Mouse (Mus musculus): ENCODE results near the gene Ilkap. TPM values are rescaled to one million over a fixed set of nuclear protein-coding genes. Genes with fewer than 3 reads are reported as not detected.

The Ilkap gene
- total RNA-seq, 1 experiment, result 64.9 TPM

DNA sequence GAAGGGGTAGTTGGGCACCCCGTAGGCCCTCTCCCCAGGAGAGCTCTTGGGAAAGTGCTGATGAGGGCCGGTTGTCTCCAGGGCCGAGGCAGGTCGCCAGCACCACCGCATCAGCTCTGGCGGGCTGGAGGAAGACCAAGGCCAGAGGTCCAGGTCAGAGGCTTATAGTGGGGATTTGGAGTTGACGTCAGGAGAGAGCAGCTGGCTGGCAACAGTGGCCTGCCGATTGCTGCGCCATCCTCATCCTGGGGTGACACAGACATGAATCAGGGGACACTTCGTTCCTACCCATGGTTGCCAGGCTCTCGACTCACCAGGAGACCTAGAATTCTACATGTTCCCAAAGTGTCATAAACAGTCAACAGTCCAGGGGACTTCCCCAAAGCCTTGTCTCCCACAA, 42.5 kb downstream of the Ilkap start:
- no peak for TF ChIP-seq ZC3H11A (IDR thresholded peaks at IDR 0.05; ENCODE audit: borderline replicate concordance, low read depth, low read length)
- H3K36me3 ChIP-seq (ENCODE audit: control insufficient read depth, insufficient read depth, low read length, poor library complexity, severe bottlenecking), result no peaks in the 10 kb centered on the region
- in situ Hi-C loops (cut with MboI; ENCODE audit: low sequenced_read_pairs in 2 of 2, unreplicated experiment in 2 of 2), result no loop called here
- H3K9ac ChIP-seq (ENCODE audit: insufficient read depth, low read depth, low read length, poor library complexity, severe bottlenecking), result no peak overlapping the region
- no peaks in the 10 kb centered on the region for H3K4me1 ChIP-seq (ENCODE audit: control insufficient read depth in 2 of 2, insufficient read depth in 2 of 2, low read length in 2 of 2, poor library complexity in 1 of 2)
- H3K4me3 ChIP-seq (ENCODE audit: insufficient read depth in 1 of 2, low read depth in 1 of 2, low read length in 2 of 2, poor library complexity in 1 of 2, severe bottlenecking in 1 of 2), result no peak overlapping the region
- no peak overlapping the region for H3K27ac ChIP-seq (ENCODE audit: insufficient read depth, low read depth, low read length, poor library complexity, severe bottlenecking)
- DNase-seq (ENCODE audit: low read depth, low spot score), result no peak
- H3K9me3 ChIP-seq (ENCODE audit: control insufficient read depth, insufficient read depth, low read depth, low read length), result no peaks in the 10 kb centered on the region

DNA sequence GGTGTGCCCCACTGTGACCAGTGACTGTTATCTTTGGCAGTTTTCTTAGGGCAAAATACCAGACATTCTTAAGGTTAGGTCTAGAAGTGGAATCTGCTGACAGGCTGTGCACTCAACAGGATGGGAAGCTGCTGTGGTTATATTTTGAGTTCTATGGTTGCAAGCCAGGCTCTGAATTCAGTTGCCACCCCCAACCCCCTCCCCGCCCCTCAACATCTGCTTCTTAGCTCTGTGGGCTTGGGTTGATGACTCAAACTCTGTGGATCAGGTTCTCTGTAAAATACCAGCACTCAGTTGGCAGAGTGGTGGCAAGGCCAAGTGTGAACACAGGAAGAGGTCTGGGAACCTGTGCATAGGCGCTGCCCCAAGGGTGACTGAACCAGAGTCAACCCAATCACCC, 46.3 kb downstream of the Ilkap start:
- H3K4me1 ChIP-seq (ENCODE audit: control insufficient read depth in 2 of 2, insufficient read depth in 2 of 2, low read length in 2 of 2, poor library complexity in 1 of 2), result no peaks in the 10 kb centered on the region

DNA sequence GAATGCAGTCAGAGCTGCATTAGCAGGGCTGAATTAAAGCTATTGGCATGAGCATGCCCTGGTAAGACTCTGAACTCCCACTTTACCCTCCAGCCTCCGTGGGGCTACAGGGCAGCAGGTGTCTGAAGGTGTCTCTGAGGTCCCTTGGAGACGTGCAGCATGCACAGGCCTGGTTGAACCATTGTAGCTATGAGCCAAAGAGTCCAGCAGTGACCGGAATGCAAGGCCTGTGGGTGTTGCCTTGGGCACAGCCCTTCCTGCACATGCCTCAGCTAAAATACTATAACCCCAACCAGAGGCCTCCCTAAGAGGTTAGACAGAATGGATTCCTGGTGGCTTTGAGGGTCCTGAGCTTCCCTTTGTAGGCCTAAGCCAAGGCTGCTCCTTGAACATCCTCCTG, 47.4 kb downstream of the Ilkap start:
- Histone ChIP-seq H3K27ac (ENCODE audit: insufficient read depth, low read depth, low read length, poor library complexity, severe bottlenecking) (no peak overlapping the region), H3K36me3 (ENCODE audit: control insufficient read depth, insufficient read depth, low read length, poor library complexity, severe bottlenecking) (no peaks in the 10 kb centered on the region), H3K9ac (ENCODE audit: insufficient read depth, low read depth, low read length, poor library complexity, severe bottlenecking) (no peak overlapping the region), H3K9me3 (ENCODE audit: control insufficient read depth, insufficient read depth, low read depth, low read length) (no peaks in the 10 kb centered on the region), H3K4me3 (ENCODE audit: insufficient read depth in 1 of 2, low read depth in 1 of 2, low read length in 2 of 2, poor library complexity in 1 of 2, severe bottlenecking in 1 of 2) (no peak overlapping the region), H3K4me1 (ENCODE audit: control insufficient read depth in 2 of 2, insufficient read depth in 2 of 2, low read length in 2 of 2, poor library complexity in 1 of 2) (no peaks in the 10 kb centered on the region)
- TF ChIP-seq ZC3H11A (IDR thresholded peaks at IDR 0.05; ENCODE audit: borderline replicate concordance, low read depth, low read length) (no peak), MAFK (IDR thresholded peaks at IDR 0.05; ENCODE audit: insufficient read depth, low read depth, low read length) (no peak), ZNF384 (IDR thresholded peaks at IDR 0.05; ENCODE audit: low read depth, low read length) (no peak), HCFC1 (IDR thresholded peaks at IDR 0.05; ENCODE audit: borderline replicate concordance, insufficient read depth, low read length) (no peak), CHD2 (IDR thresholded peaks at IDR 0.05; ENCODE audit: low read depth, low read length) (no peak)
- in situ Hi-C loops (cut with MboI; ENCODE audit: low sequenced_read_pairs in 2 of 2, unreplicated experiment in 2 of 2), result no loop called here
- no peak for DNase-seq (ENCODE audit: low read depth, low spot score)

More for the DNA sequence above, 46.3 kb downstream of the Ilkap start:
- no peak for DNase-seq (ENCODE audit: low read depth, low spot score)
- no peak overlapping the region for H3K27ac ChIP-seq (ENCODE audit: insufficient read depth, low read depth, low read length, poor library complexity, severe bottlenecking)
- H3K9ac ChIP-seq (ENCODE audit: insufficient read depth, low read depth, low read length, poor library complexity, severe bottlenecking), result no peak overlapping the region
- no peaks in the 10 kb centered on the region for H3K9me3 ChIP-seq (ENCODE audit: control insufficient read depth, insufficient read depth, low read depth, low read length)
- in situ Hi-C loops (cut with MboI; ENCODE audit: low sequenced_read_pairs in 2 of 2, unreplicated experiment in 2 of 2), result no loop called here
- H3K4me3 ChIP-seq (ENCODE audit: insufficient read depth in 1 of 2, low read depth in 1 of 2, low read length in 2 of 2, poor library complexity in 1 of 2, severe bottlenecking in 1 of 2), result no peak overlapping the region
- TF ChIP-seq ZC3H11A (IDR thresholded peaks at IDR 0.05; ENCODE audit: borderline replicate concordance, low read depth, low read length) (no peak), ZNF384 (IDR thresholded peaks at IDR 0.05; ENCODE audit: low read depth, low read length) (no peak), CHD2 (IDR thresholded peaks at IDR 0.05; ENCODE audit: low read depth, low read length) (no peak), MAFK (IDR thresholded peaks at IDR 0.05; ENCODE audit: insufficient read depth, low read depth, low read length) (no peak), HCFC1 (IDR thresholded peaks at IDR 0.05; ENCODE audit: borderline replicate concordance, insufficient read depth, low read length) (no peak)
- no peaks in the 10 kb centered on the region for H3K36me3 ChIP-seq (ENCODE audit: control insufficient read depth, insufficient read depth, low read length, poor library complexity, severe bottlenecking)

DNA sequence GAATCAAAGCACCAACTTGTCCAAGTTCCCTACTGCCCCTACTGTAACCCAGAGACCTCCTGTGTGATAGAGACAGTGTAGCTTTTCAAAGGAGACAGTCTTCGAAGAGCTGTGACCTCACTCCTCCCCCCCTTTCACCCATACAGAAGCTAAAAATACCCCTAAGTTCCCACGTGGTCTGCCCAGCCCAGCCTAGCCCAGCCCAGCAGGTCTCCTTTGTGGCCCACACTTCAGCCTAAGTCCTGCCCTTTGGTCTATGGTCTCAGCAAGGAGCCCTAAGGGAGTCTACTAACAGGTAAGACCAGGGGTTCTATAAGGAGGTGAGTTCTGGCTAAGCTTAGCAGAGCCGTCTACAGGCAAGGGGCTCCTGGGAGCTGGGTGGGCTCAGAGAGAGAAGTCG, 47.8 kb downstream of the Ilkap start, which contains the start of gene Klhl30:
TSS of gene Klhl30 (plus strand) at position 176 of the 400 bp plus-strand sequence.
- H3K27ac ChIP-seq (ENCODE audit: insufficient read depth, low read depth, low read length, poor library complexity, severe bottlenecking), result no peak within 1 kb of the TSS
- no peak within 1 kb of the TSS for H3K4me3 ChIP-seq (ENCODE audit: insufficient read depth in 1 of 2, low read depth in 1 of 2, low read length in 2 of 2, poor library complexity in 1 of 2, severe bottlenecking in 1 of 2)
- H3K4me1 ChIP-seq (ENCODE audit: control insufficient read depth in 2 of 2, insufficient read depth in 2 of 2, low read length in 2 of 2, poor library complexity in 1 of 2), result no peaks in the 10 kb centered on the region
- no peaks in the 10 kb centered on the region for H3K9me3 ChIP-seq (ENCODE audit: control insufficient read depth, insufficient read depth, low read depth, low read length)
- TF ChIP-seq CHD2 (IDR thresholded peaks at IDR 0.05; ENCODE audit: low read depth, low read length) (no peak), ZC3H11A (IDR thresholded peaks at IDR 0.05; ENCODE audit: borderline replicate concordance, low read depth, low read length) (no peak), HCFC1 (IDR thresholded peaks at IDR 0.05; ENCODE audit: borderline replicate concordance, insufficient read depth, low read length) (no peak), ZNF384 (IDR thresholded peaks at IDR 0.05; ENCODE audit: low read depth, low read length) (no peak), MAFK (IDR thresholded peaks at IDR 0.05; ENCODE audit: insufficient read depth, low read depth, low read length) (no peak)
- H3K36me3 ChIP-seq (ENCODE audit: control insufficient read depth, insufficient read depth, low read length, poor library complexity, severe bottlenecking), result no peaks in the 10 kb centered on the region
- DNase-seq (ENCODE audit: low read depth, low spot score), result no peak
- in situ Hi-C loops (cut with MboI; ENCODE audit: low sequenced_read_pairs in 2 of 2, unreplicated experiment in 2 of 2), result no loop called here
- no peak within 1 kb of the TSS for H3K9ac ChIP-seq (ENCODE audit: insufficient read depth, low read depth, low read length, poor library complexity, severe bottlenecking)

DNA sequence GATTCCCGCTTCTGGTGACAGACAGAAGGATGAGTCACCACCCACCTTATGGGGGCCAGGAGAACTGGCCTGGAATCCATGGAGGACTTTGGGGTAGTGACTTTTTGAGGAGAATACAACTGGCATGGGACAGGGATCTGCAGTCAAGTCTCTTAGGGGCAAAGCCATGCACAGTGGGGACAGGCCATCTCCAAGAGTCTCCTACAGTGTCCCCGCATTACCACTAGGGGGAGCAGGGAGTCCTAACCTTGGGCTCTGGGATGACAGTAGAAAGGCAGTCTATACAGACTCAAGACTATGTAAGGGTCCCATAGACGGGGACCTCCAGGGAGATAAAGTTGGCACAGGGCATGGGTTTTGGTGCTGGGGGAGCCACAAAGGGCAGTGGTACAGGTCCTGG, 51.7 kb downstream of the Ilkap start:
- peaks cover 0 to 12% of the 10 kb centered on the region in 2 experiments; a peak in 1 of 4 replicates for H3K4me1 ChIP-seq (ENCODE audit: control insufficient read depth in 2 of 2, insufficient read depth in 2 of 2, low read length in 2 of 2, poor library complexity in 1 of 2)
- H3K9ac ChIP-seq (ENCODE audit: insufficient read depth, low read depth, low read length, poor library complexity, severe bottlenecking), result no peak overlapping the region
- DNase-seq (ENCODE audit: low read depth, low spot score), result peak; percentile 51
- H3K9me3 ChIP-seq (ENCODE audit: control insufficient read depth, insufficient read depth, low read depth, low read length), result no peaks in the 10 kb centered on the region
- TF ChIP-seq ZC3H11A (IDR thresholded peaks at IDR 0.05; ENCODE audit: borderline replicate concordance, low read depth, low read length) (peak; percentile 21; the same call in 1 of the 2 replicates), CHD2 (IDR thresholded peaks at IDR 0.05; ENCODE audit: low read depth, low read length) (no peak)
- no peak overlapping the region for H3K27ac ChIP-seq (ENCODE audit: insufficient read depth, low read depth, low read length, poor library complexity, severe bottlenecking)
- no peaks in the 10 kb centered on the region for H3K36me3 ChIP-seq (ENCODE audit: control insufficient read depth, insufficient read depth, low read length, poor library complexity, severe bottlenecking)
- in situ Hi-C loops (cut with MboI; ENCODE audit: low sequenced_read_pairs in 2 of 2, unreplicated experiment in 2 of 2), result no loop called here
- H3K4me3 ChIP-seq (ENCODE audit: insufficient read depth in 1 of 2, low read depth in 1 of 2, low read length in 2 of 2, poor library complexity in 1 of 2, severe bottlenecking in 1 of 2), result no peak overlapping the region

Measured in ES-E14 (cell line).